Mouse (Mus musculus) cerebellum, adult 2 months (tissue): ENCODE measurements around the gene Rab1a. TPM values are rescaled to one million over a fixed set of nuclear protein-coding genes. Genes with fewer than 3 reads are reported as not detected.
"Not testable (repeated sequence)": the region's sequence is repeated elsewhere in the genome, so short reads cannot be mapped to it uniquely, and the experiment has no call there.

Experiments
- DNase-seq, 2 experiments: peaks; one replicate each; pipeline ENCODE4 v3.0.0; 2021
- H3K27ac ChIP-seq: fragments of 200-500 bp; 2 replicates; pipeline ENCODE4 v1.5.1; 2012; ENCODE audit warnings: low read length, control low read depth, inconsistent platforms; ENCODE audit not compliant: insufficient read depth
- H3K27me3 ChIP-seq: fragments of 200-500 bp; 2 replicates; pipeline ENCODE4 v1.6.1; 2012; ENCODE audit warnings: inconsistent platforms, mild to moderate bottlenecking, low read length, moderate library complexity; ENCODE audit not compliant: control insufficient read depth, insufficient read depth
- H3K4me1 ChIP-seq: fragments of 200-500 bp; 2 replicates; pipeline ENCODE4 v1.6.1; 2011; ENCODE audit warnings: low read length; ENCODE audit not compliant: control insufficient read depth, insufficient read depth
- H3K4me3 ChIP-seq: fragments of 200-500 bp; replicated peaks from 2 replicates; pipeline ENCODE3; 2011; ENCODE audit warnings: mild to moderate bottlenecking, low read depth, low read length, control low read depth; ENCODE audit not compliant: insufficient read depth
- CTCF ChIP-seq: fragments of 200-500 bp; IDR thresholded peaks from 2 replicates; pipeline ENCODE4 v1.5.1; 2011; ENCODE audit warnings: low read depth, mild to moderate bottlenecking, control low read depth, low read length, moderate library complexity, borderline replicate concordance; ENCODE audit not compliant: insufficient read depth
- POLR2A ChIP-seq: fragments of 200-500 bp; IDR thresholded peaks from 2 replicates; pipeline ENCODE4 v1.6.1; 2011; ENCODE audit warnings: low read length, control low read depth, borderline replicate concordance; ENCODE audit not compliant: insufficient read depth
- WGBS: fragments of 180-500 bp; shearing (Covaris S2); methylation state at CpG from one replicate; pipeline ENCODE4 v1.1.7; 2018; 5-methylcytosine and 5-hydroxymethylcytosine counted together
- polyA plus RNA-seq: library from polyadenylated mRNA; depleted of rRNA; stranded (reverse); fragments of >200 nt; gene quantifications from 2 replicates; pipeline ENCODE4 v1.2.3, GENCODE M21; 2012; rRNA removed

The Rab1a gene
- polyA plus RNA-seq = 191 and 197 TPM in 2 replicates

DNA sequence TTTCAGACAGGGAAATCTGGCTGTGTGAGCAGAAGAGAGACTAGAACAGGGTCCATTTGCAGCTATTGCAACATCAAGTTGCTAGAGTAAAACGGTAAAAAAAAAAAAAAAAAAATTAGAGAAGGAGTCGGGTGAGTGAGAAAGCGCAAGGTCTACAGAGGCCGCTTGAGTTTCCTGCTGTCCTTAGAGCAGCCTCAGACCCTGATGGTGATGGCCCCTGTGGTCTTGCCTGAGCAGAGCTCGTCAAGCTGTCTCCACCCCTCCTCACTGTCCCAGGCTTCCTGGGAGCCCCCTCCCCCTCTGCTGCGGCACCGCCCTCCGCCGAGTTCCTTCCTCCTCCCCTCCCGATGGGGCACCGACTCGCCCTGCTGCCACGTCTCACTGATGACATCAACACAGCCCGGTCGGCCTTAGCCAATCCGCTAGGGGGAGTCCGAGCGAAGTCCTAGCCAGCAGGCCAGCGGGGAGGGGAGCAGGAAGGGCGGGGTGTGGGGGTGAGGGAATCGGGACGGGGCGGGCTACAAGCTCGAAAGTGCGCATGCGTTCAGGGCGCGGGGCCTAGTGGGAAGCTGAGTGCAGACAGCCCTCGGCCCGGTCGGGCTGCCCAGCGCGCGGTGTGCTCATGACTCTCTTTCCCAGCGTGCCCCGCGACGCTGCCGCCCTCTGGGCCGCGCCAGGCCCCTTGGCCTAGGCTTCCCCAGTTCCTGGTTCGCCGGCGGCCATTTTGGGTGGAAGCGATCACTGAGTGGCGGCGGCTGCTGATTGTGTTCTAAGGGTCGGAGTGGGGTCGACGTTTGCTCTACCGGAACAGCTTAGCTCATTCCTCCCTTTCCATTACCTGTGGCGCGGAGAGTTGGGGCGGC, at the start of gene Rab1a:
Gene Rab1a (plus strand): TSS at position 720 of the 863 bp plus-strand sequence.
- TF ChIP-seq POLR2A = peak; percentile 84
- TF ChIP-seq CTCF = peak; percentile 52; the same call in 1 of the 2 replicates
- peak within 1 kb of the TSS; percentile 53 for H3K27ac ChIP-seq
- H3K4me1 ChIP-seq = no peaks in the 10 kb centered on the region; the same call in 1 of the 2 replicates
- no peaks in the 10 kb centered on the region for H3K27me3 ChIP-seq
- WGBS = 1% methylated on average over 54 of the region's 54 CpGs
- DNase-seq = peak; percentile 100
- H3K4me3 ChIP-seq = peak within 1 kb of the TSS; percentile 87

GRCm38 (mm10) chr11:20152107-20152901, 48.9 kb upstream of the Rab1a start:
- no peak for TF ChIP-seq POLR2A
- TF ChIP-seq CTCF = no peak
- no peaks in the 10 kb centered on the region for H3K27me3 ChIP-seq
- DNase-seq = no peak
- no peak overlapping the region for H3K4me3 ChIP-seq
- WGBS = 83% methylated on average over 4 of the region's 4 CpGs
- no peak overlapping the region for H3K27ac ChIP-seq
- H3K4me1 ChIP-seq = no peaks in the 10 kb centered on the region

GRCm38 (mm10) chr11:20153542-20153941, 47.7 kb upstream of the Rab1a start:
- not testable (repeated sequence) for H3K4me1 ChIP-seq, H3K27me3 ChIP-seq, H3K4me3 ChIP-seq, DNase-seq, H3K27ac ChIP-seq
- WGBS = 88% methylated on average over 5 of the region's 5 CpGs

- no peak for TF ChIP-seq POLR2A
- TF ChIP-seq CTCF = no peak
Measured at GRCm38 (mm10) chr11:20158879-20159278, 42.4 kb upstream of the Rab1a start.

DNA sequence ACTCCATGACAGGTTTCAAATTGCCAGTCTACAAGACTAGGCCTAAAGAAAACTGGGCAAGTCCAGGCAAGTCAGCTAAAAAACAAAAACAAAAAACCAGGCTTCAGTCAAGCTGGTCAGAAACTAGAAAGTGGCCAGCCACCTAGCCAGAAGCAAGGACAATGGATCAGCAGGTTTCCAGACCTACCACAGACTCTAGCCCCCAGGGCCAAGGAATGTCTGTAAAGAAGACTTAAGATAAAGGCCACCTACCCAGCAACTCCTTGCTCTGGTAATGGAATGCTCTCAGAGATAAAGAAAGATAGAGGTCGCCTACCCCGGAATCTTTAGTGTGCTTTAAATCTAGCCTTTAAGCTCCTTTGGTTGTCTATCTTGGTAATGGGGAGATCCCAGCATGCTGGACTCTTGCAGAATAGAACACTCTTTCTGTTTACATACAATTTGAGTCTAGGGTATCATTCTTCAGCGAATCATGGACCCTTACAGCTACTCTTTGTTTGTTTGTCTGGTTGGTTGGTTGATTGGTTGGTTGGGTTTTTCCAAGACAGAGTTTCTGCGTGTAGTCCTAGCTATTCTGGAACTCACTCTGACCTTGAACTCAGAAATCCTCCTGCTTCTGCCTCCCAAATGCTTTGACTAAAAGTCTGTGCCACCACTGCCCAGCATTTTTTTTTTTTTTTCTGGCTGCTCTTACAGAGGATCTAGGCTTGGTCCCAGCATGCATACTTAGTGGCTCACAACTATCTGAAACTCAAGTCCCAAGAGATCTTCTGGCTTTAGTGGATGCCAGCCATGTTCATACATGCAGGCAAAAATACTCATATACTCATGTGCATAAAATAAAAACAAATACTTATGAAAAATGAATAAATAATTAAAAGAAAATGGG, 36.0 kb upstream of the Rab1a start:
- Histone ChIP-seq H3K4me3 (no peak overlapping the region), H3K4me1 (no peaks in the 10 kb centered on the region), H3K27me3 (no peaks in the 10 kb centered on the region), H3K27ac (no peak overlapping the region)
- DNase-seq = no peak
- 61% methylated on average over 4 of the region's 4 CpGs for WGBS
- TF ChIP-seq POLR2A = no peak
- no peak for TF ChIP-seq CTCF

More at GRCm38 (mm10) chr11:20158879-20159278, 42.4 kb upstream of the Rab1a start:
- Histone ChIP-seq H3K27me3 (no peaks in the 10 kb centered on the region), H3K4me1 (no peaks in the 10 kb centered on the region), H3K4me3 (no peak overlapping the region), H3K27ac (no peak overlapping the region)
- DNase-seq = no peak

DNA sequence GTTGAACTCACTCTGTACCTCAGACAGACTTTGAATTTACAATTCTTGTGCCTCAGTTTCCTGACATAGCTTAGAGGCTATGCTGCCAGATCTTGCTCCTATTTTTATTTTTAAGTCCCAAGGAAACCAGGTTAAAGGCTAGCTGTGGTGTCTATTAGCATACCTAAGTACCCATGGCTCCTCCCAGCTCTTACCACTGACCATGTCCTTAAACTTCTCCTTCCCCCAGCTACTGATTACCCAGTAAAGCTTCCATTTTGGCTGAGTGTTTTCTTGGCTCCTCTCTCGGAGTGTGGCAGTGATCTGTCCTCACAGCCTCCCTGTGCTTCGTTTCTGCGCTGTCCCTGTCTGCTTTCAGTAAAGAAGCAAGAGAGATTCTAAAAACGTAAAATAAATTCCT, 35.2 kb upstream of the Rab1a start:
- Histone ChIP-seq H3K27ac (no peak overlapping the region), H3K4me1 (no peaks in the 10 kb centered on the region), H3K4me3 (no peak overlapping the region), H3K27me3 (no peaks in the 10 kb centered on the region)
- 91% methylated on average over 4 of the region's 4 CpGs for WGBS
- DNase-seq = no peak
- TF ChIP-seq POLR2A = no peak
- no peak for TF ChIP-seq CTCF

GRCm38 (mm10) chr11:20166476-20166875, 34.8 kb upstream of the Rab1a start:
- not testable (repeated sequence) for H3K27ac ChIP-seq, H3K4me1 ChIP-seq, H3K4me3 ChIP-seq, H3K27me3 ChIP-seq, DNase-seq
- 77% methylated on average over 6 of the region's 6 CpGs for WGBS
